Mouse (Mus musculus) mature B cell (primary cell): ENCODE results near the gene Tial1.

Experiments
- in situ Hi-C: fragments of 300-500 bp; cut with MboI; formaldehyde crosslinking; loops from 2 replicates; pipeline ENCODE4 v1.14.3; 2019

The Tial1 gene

DNA sequence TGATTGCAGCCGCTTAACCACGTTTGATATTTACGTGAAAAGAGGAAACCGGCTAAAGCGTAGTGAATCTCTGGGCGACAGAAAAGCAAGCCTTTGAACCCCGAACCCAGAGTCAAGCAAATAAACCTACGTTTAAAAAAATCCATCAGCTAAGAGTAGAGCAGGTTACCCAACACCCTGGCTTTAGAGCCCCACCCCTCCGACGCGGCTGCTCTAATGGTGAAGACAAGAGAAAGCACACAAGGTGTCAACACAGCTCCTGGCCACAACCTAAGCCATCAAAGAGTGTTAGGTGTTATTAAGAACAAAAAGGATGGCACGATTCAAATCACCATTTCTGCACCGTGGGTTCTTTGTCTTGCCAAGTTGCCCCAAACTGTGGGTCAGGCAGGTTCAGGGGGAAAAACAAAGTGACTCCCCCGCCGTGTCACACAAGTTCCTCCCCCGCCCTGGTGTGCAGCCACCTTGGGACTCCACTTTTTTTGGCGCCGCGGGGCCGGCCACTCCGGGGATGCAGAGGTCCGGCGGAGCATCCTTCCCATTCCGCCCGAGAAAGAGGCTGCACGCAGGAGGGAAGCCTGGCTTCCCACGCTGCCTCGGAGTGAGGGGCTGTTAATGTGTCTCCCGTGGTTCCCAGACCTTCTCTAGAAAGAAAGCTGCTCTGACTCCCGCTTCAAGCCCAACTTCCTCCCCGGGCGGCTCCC is 44.1 kb downstream of the Tial1 start:
- in situ Hi-C loops, result no loop called here

DNA sequence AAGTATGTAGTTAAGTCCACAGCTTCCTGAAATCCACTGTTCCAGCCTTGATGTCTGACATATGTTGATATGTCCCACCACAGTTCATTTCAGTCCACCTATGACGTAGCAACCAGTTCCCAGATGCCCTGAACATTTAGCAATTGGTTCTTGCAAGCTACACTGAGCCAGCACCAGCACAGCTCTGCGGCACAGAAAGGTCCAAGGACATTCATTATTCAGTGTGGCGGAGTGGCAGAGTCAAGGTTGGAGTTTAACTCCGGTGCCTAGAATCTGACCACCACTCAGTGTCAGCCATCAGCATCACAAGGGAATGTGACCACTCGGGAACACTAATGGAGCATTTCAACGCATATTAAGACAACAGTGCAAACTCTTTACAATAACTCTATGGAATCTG is 44.9 kb downstream of the Tial1 start:
- in situ Hi-C loops, result no loop called here

DNA sequence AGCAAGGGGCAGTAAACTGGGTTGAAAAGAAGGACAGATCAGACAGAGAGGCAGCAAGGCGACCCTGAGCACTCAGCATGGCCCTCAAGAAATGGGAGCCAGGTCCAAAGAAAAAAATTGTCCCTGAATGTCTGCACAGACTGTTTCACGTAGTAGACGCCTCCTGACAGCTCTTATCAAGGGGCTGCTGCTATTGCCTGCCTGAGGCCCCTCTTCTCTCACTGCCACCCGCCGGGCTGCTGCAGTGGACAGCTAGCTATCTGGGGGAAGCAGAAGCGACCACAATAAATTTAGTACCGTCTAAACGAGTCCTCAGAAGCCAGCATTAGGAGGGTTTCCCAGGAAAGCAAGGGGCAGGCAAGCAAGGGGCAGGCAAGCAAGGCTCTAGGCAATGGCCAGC is 47.1 kb downstream of the Tial1 start:
- in situ Hi-C loops, result no loop called here

DNA sequence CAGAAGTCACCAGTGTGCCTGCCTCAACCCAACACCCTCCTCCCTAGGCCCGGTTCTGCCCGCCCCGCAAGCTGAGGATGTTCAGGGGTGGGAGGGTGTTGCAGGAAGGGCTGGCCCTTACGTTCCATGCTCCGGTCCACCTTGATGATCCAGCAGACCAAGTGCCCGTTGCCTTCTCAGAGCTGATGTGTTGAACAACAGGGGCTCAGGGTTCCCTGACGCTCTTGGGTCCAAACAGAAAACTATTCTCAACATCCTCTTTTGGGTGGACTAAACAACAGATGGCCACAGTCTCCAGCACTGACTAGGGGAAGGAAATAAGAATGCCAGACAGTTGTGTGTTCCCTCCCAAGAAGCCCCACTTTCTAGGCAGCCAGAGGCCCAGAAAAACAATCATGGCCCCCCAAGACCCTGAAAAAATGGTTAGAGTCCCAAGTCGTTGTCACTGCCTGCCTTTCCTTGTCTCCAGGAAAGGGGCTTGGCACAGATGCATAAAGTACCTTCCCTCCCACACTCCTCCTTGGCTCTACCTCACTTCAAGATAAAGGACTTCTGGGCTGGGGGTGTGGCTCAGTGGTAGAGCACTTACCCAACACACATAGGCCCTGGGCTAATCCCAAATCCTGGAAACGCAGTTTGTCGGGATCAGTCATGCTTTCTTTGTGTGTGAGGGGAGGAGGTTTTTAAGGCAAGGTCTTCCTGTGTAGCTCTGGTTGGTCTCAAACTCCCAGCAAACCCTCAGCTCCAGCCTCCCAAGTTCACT is 49.3 kb downstream of the Tial1 start:
- in situ Hi-C loops, result no loop called here

DNA sequence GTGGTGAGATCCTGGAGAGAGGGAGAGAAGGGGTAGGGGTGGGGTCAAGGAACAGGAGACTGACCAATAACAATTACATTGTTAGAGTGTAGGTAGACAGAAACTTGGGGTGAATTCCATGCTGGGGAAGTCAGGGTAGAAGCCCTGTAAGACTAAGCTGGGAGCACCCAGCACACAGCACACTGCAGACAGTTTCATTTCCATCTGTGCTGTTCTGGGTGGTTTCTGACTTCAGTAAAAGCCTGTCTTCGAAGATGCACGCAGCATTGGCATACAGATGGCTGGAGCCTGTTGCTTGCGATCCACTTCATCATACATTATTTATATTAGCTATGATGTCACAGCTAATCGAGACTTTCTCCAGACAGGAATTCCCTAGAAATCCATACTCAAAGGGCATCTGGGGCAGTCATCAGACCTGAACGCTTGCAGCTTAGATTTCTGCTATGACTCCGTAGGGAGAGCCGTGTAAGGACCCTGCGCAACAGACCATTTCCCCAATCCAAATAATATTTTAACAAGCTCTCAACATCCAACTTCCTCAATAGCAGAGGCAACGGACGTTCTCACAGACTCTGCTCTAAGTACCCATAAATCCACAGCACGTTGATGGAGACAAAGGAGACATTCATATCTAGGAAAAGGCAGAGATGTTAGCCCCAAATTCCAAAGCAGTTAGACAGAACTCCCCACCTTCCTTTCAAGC is 50.7 kb downstream of the Tial1 start:
- in situ Hi-C loops, result no loop called here

DNA sequence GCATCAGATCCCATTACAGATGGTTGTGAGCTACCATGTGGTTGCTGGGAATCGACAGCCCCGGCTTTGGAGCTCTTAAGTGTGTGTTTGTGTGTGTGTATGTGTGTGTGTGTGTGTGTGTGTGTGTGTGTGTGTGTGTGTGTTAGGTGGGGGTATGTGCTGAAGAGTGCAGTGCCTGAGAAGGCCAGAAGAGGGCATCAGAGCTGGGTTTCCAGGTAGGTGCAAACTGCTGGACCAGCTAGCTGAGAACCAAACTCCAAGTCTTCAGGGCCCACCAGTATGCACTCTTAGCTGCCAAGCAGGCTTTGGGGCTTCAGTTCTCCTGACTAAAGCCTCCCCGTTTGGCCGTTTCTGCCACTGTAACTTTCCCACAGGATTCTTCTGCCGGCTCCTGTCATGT is 53.3 kb downstream of the Tial1 start:
- in situ Hi-C loops, result no loop called here

DNA sequence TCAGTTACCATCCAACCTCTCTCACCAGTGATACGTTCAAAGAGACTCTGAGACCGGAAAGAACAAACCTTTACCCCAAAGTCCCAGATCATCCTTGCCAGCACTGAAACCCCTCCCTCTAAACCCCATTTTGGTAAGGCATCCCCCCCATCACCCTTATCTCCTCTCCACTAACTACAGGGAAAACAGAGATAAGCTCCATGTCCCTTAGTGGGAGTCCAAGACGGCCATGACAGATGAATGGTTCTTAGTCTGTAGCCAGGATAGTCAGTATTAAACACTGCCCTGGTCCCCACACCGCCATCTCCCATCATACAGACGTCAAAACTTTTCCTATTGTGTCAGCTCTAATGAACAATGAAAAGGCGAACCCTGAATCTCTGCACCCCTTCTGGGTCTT is 57.5 kb downstream of the Tial1 start:
- in situ Hi-C loops, result no loop called here

DNA sequence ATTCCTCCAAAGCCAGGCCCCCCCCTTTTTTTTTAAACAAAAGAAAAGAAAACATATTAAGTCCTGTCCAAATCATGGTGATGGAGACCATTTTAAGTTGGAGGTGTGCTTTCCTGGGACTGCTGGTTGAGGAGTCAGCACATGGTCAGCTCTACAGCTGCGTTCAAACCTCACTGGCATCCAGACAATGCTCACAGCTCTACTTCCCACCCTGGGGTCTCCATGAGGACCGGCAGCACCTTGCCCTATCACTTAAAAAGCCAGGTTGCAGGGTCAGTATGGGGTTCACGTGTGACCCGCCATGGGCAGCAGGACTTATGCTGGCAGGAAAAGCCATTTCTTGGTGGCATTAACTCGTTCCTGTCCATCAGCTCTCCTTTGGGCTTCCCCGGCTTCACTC is 57.9 kb downstream of the Tial1 start:
- in situ Hi-C loops, result no loop called here

DNA sequence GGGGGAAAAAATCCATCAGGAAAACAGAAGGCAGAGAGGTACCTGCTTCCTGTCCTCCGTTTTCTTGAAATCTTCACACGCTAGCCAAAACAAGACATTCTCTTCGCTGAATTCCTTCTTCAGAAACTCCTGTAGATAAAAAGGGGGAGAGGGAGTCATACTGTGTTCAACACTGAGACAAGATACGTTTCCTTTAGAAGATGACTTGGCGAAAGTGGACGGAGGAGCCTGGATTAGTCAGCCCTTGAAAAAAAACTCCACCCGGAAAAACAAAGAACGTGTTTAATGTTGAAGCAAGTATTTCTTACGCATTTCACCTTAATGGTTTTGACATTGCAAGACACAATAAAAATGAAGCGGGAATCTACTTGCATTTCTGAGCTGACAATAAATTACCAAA is 58.4 kb downstream of the Tial1 start:
- in situ Hi-C loops, result no loop called here

DNA sequence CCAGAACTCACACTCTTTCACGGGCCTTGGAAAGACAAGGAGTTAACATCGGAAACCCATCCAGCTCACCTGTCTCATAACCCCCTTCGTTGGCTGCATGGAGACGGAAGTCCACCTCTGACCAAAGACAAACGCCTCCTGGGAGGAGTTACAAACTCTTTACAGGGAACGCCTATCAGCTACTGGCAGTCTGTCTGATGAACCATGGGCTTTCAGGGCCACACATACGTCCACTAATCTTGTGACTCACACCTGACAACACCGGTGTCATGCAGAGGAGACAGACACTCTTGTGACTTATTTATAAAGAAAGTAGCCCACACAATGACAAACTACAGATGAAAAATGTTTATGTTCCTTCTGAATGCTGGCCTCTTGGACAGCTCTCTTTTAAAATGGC is 58.9 kb downstream of the Tial1 start:
- in situ Hi-C loops, result no loop called here

DNA sequence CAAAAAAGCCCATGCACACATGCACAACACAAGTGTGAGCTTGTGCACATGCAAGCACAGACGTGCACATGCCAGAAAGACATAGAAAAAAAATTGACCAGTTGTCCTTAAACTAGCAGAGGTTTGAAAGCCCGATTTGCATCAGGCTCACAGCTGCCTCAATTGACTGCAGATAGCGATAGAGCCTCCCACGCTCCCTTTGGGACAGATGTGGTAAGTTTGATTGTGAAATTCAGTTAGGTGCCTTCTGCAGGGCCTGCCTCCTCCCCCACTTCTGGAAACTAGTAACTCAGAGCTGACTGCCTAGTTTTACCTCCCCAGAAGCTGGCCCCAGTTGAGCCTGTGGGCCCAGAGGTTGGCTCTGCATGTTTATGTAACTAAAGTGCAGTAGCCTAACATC is 62.9 kb downstream of the Tial1 start:
- in situ Hi-C loops, result no loop called here

DNA sequence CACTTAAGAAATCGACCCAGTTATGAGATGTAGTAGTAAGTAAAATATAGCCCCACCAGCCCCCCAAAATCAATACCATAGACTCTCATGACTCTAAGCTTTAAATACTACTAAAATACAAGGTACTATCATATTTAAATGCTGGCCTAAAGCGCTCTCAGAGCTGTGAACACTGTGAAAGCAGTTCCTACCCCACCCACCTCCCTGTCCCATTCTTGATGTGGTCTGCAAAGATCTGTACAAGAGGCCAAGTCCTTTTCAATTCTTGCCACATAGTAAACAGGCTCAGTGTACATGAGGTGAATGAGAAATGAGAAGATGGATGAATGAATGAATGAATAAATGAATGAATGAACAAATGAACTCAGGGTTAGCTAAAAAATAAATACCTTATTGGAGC is 64.5 kb downstream of the Tial1 start:
- in situ Hi-C loops, result no loop called here

DNA sequence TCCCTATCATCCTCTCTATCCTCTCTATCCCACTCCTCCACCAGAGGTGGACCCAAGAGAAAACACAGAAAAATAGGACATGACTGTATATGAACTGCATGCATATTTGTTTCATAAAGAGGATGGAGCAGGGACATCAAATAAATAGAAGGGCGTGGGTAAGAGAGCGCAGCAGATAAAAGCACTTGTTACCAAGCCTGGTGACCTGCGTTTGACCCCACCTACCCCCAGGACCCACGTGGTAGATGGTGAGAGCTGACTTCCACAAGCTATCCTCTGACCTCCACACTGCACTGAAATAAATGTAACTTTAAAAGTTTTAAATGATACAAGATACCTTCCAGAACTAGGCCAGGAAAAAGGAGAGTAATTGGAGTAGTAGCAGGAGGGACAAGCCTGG is 67.8 kb downstream of the Tial1 start:
- in situ Hi-C loops, result no loop called here

DNA sequence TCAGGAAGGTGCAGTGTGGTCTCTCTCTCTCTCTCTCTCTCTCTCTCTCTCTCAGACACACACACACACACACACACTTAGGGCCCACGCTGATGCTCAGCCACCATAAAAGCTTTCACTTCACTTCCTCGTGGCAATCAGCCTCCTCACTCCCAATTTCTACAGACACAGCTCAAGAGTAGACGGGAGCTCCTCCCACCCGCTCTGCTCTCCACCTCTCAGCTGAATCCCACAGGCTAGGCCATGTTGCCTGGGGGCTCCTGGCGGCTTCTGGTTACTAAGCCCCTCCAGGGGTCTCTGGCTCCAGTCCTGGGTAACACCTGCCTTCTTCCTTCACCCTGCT is 68.6 kb downstream of the Tial1 start:
- in situ Hi-C loops, result no loop called here

DNA sequence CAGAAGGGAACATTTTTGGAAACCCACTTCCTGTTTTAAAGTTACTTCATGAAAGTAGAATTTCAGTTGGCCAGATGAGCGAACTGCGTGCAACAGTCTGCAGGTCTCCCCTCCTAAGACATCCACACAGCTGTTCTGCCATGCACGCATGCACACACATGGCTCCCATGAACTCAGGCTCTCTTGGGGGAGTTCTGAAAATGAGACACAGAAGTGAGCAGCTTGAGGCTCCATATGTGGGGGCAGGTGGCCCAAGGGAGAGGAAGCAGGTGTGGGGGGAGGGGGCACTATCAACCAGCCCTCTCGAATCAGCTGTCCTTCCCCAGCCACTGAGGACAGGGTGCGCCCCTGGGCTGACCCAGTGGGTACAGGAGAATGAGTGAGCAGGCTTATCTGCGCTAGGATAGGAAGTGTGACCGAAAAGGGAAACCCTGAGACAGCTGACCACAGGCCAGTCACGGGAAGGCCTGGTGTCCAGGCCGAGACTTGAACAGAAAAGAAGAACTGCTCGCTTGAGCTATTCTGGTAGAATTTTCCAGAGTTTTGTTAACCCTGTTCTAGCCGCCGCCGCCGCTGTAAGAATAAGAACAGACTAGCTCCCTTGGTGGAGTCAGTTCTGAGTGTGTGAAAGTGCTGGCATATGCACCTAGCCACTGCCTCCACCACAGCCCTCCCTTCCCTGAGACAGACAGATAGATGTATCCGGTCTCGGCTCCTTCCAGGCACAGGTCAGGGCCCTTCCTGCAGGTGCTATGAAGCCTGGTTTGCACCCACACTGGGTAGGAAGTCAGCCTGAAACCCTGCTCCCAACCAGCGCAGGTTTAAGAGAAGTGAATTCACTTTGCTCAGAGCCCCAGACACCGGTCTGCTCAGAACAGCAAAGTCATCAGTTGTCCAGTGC is 69.2 kb downstream of the Tial1 start:
- in situ Hi-C loops, result no loop called here

DNA sequence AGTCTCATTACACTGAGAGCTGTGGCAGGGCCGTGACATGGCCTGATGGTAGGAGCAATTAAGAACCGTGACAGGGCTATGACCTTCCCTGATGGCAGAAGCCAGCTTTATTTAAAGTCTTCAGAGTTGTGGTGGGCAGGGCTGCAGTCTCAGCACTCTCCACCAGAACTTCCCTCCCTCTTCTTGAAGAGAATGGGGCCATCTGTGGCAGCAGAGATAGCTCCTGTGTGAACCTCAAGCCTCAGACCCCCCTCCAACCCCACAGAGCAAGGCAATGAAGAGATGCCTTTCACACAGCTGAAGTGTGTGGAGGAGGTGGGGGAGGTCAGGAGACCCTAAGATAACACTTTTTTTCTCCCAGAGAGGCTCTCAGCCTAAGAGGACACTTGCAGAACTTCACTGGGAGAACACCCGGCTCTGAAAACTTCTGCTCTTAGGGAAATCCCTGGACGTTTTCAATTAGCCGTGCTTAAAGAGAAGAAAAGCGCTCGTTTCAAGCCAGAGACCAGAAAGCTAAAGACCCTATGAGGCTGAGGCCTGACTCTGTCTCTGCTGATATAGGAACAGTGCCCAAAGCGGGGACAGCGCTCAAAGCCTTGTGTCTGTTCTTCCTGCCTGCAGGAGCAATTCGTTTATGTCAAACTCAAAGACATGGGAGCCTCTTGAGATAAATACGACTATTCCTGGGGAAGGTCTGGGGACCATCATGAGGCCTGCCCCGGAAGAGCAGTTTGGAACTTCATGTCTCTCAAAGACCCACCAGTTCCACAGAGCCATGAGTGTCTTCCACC is 70.1 kb downstream of the Tial1 start:
- in situ Hi-C loops, result no loop called here
